Mouse (Mus musculus): ENCODE data around the gene Erap1. TPM values are rescaled to one million over a fixed set of nuclear protein-coding genes. Genes with fewer than 3 reads are reported as not detected.

The Erap1 gene
- 229 TPM for polyA plus RNA-seq (2014; fragmentation: Illumina TruSeq; extraction: RNeasy Lipid Tissue Mini Kit (QIAGEN cat#74804); ENCODE audit: low read depth, low replicate concordance)

DNA sequence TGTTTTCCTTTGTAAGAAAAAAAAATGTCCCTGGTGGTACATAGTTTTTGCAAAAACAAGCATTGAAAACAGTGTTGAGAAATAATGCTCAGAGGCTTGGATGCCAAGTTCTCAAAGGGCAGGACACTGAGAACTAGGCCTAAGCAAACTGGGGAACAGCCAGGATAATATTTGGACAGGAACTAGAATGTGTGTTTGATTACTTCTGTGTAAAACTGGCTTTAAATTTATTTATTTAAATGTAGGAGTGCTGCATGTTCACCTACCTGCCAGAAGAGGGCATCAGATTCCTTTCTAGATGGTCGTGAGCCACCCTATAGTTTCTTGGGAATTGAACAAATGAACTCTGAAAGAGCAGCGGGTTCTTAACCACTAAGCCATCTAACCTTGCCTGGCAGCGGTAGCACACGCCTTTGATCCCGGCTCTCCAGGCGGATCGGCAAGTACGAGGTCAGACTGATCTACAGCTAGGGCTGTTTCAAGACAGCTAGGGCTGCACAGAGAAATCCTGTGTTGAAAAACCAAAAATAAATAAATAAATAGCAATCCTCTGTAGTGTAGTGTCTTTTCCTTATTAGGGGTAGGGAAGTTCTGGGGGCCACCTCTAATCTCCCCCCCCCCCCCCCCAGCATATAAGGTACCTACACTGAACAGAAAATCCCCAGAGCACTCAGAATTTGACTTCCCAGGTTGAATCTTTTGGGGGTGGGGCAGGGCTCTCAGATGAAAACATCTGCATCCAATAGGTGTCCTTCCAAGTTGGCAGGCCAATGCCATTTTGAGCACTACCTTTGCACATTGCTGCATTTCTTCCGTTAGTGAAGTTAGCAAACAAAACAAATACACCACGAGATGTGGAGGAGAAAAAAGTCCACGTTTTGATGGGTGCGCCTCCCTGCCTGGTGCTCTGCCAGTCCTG is at the start of gene Erap1:
TSS of gene Erap1 (plus strand) at position 776 of the 919 bp plus-strand sequence.

Other genes starting within 250 kb of the Erap1 start
- 21.3 TPM for gene Zfp72, start 248.7 kb upstream of the Erap1 start, polyA plus RNA-seq (2014; fragmentation: Illumina TruSeq; extraction: RNeasy Lipid Tissue Mini Kit (QIAGEN cat#74804); ENCODE audit: low read depth, low replicate concordance)
- 4.1 TPM for gene Ftl1-ps1, start 239.9 kb upstream of the Erap1 start, polyA plus RNA-seq (2014; fragmentation: Illumina TruSeq; extraction: RNeasy Lipid Tissue Mini Kit (QIAGEN cat#74804); ENCODE audit: low read depth, low replicate concordance)
- 80.0 TPM for gene Zfp825, start 145.6 kb upstream of the Erap1 start, polyA plus RNA-seq (2014; fragmentation: Illumina TruSeq; extraction: RNeasy Lipid Tissue Mini Kit (QIAGEN cat#74804); ENCODE audit: low read depth, low replicate concordance)
- gene Cast, start 169.2 kb downstream of the Erap1 start, polyA plus RNA-seq (2014; fragmentation: Illumina TruSeq; extraction: RNeasy Lipid Tissue Mini Kit (QIAGEN cat#74804); ENCODE audit: low read depth, low replicate concordance), result 247 TPM